Comparison of ENCODE assay signal across 10 mouse cellular contexts in the genomic region with DNA sequence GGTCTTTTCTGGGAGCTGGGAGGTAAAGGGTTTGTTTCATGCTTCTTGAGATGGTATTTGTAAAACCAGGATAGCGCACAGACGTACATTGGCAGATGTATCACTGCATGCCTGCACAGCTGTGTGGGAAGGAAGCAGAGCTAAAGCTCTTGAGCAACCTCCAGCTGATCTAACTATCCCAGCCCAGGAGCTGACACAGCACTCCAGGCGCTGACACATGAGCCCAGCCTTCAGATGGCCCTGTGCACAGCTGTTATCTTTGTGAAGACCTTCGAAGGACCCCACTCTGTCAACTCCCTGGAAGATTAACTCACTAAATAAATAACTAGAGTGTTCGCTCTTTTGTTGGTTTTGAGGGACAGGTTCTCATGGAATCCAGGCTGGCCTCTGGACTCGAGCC. TPM values are rescaled to one million over a fixed set of nuclear protein-coding genes. Genes with fewer than 3 reads are reported as not detected.
DNase-seq lines count a peak whose midpoint lies in the region; ATAC-seq and TF ChIP-seq lines count a peak whose summit lies in the region.
"Had no signal": no experiment of that assay in that cellular context is flagged by ENCODE, and none has a peak within 500 bp of the region (broad histone marks: within the 10 kb centered on the region; RNA-seq: fewer than 3 reads in every experiment).

No protein-coding gene starts in this region.

- intact Hi-C loops in left cerebral cortex, adult 2 months (cut with DNase I): no loop called here

- 36% methylated on average over 6 of the region's 6 CpGs for WGBS in kidney, embryonic 16.5 days

- no peaks in the 10 kb centered on the region for H3K27me3 ChIP-seq in kidney, embryonic 16.5 days (ENCODE audit: insufficient read depth, low read length)
- H3K27me3 ChIP-seq: embryonic facial prominence, embryonic 15.5 days had no signal

- no peak overlapping the region for H3K4me2 ChIP-seq in kidney, embryonic 16.5 days (replicated peaks; ENCODE audit: low read depth, low read length)
- H3K4me2 ChIP-seq: embryonic facial prominence, embryonic 15.5 days had no signal

- H3K27ac ChIP-seq in kidney, embryonic 16.5 days (ENCODE audit: low read length): peak overlapping the region; percentile 61
- H3K27ac ChIP-seq in left cerebral cortex, adult 2 months: no peak overlapping the region; the same call in 1 of the 2 replicates
- H3K27ac ChIP-seq: embryonic facial prominence, embryonic 15.5 days had no signal

- DNase-seq in kidney, adult 11 months: peak; percentile 6
- DNase-seq in kidney, adult 18-20 months: no peak
- DNase-seq in gastrocnemius, postnatal 25 days: peak; percentile 42
- no peak for DNase-seq in adipocyte (ENCODE audit: low spot score)
- DNase-seq in left cerebral cortex, adult 2 months (ENCODE audit: extremely low spot score in 1 of 2, low spot score in 2 of 2): no peak
- no peak for DNase-seq in retina, postnatal 1 day

- peak; percentile 82 for ATAC-seq in kidney, embryonic 16.5 days (ENCODE audit: low FRiP score, low TSS enrichment)
- peak; percentile 68 for ATAC-seq in megakaryocyte, adult 5-6 weeks (ENCODE audit: poor library complexity, severe bottlenecking)
- ATAC-seq: midbrain, embryonic 16.5 days had no signal

- H3K4me3 ChIP-seq in kidney, embryonic 16.5 days (ENCODE audit: low read length): no peak overlapping the region
- no peak overlapping the region for H3K4me3 ChIP-seq in left cerebral cortex, adult 2 months
- H3K4me3 ChIP-seq: embryonic facial prominence, embryonic 15.5 days had no signal

- no peak for TF ChIP-seq CTCF in left cerebral cortex, adult 2 months (IDR thresholded peaks at IDR 0.05)

- H3K9ac ChIP-seq in kidney, embryonic 16.5 days (replicated peaks; ENCODE audit: low read length): no peak overlapping the region
- H3K9ac ChIP-seq: embryonic facial prominence, embryonic 15.5 days had no signal

- no peaks in the 10 kb centered on the region for H3K36me3 ChIP-seq in kidney, embryonic 16.5 days (ENCODE audit: insufficient read depth, low read length)
- H3K36me3 ChIP-seq: embryonic facial prominence, embryonic 15.5 days had no signal

- no peaks in the 10 kb centered on the region for H3K9me3 ChIP-seq in kidney, embryonic 16.5 days (ENCODE audit: low read length)
- H3K9me3 ChIP-seq: embryonic facial prominence, embryonic 15.5 days had no signal

- H3K4me1 ChIP-seq in kidney, embryonic 16.5 days (ENCODE audit: insufficient read depth, low read length): no peaks in the 10 kb centered on the region
- H3K4me1 ChIP-seq: embryonic facial prominence, embryonic 15.5 days had no signal

RNA-seq across cellular contexts. Expression of a gene that starts 48.4 kb away (rescaled TPM):
- total RNA-seq in gastrocnemius, postnatal 25 days (2021): 10 to 100 TPM; 17.0 to 18.8 TPM
- 21.0 and 26.1 TPM in 2 replicates for polyA plus RNA-seq in kidney, embryonic 16.5 days (2015; fragmentation: Nextera tagmentation; extraction: Ambion mirVana)
- 2.4 and 5.8 TPM in 2 replicates for total RNA-seq in megakaryocyte, adult 5-6 weeks (2015)
- 3.3 and 3.6 TPM in 2 replicates for total RNA-seq in megakaryocyte, adult 5-6 weeks (2017)
- 100 to 1,000 TPM in 1 of 2 experiments, 10 to 100 TPM in 1; 90.6 to 118 TPM for total RNA-seq in left cerebral cortex, adult 2 months (2021)

Comparison
In these comparisons a context has a peak if more than half of its experiments do, and no peak if none do; other contexts are left out.
1. DNase-seq: peak in kidney, adult 11 months (single experiment) and gastrocnemius, postnatal 25 days (single experiment); none in kidney, adult 18-20 months (single experiment), adipocyte (single experiment), left cerebral cortex, adult 2 months (0 of 2) and retina, postnatal 1 day (single experiment).
2. RNA of a gene that starts 48.4 kb away (total RNA-seq): 90.6 to 118 TPM in left cerebral cortex, adult 2 months; 17.0 to 18.8 TPM in gastrocnemius, postnatal 25 days and 2.4 to 5.8 TPM in megakaryocyte, adult 5-6 weeks; every median in the first group is over 4 times any median in the second.